Mouse (Mus musculus): Measurements from ENCODE around the gene Mlc1.
A peak's percentile ranks its signal among the peaks of the same experiment; 100 is the strongest.

The Mlc1 gene

DNA sequence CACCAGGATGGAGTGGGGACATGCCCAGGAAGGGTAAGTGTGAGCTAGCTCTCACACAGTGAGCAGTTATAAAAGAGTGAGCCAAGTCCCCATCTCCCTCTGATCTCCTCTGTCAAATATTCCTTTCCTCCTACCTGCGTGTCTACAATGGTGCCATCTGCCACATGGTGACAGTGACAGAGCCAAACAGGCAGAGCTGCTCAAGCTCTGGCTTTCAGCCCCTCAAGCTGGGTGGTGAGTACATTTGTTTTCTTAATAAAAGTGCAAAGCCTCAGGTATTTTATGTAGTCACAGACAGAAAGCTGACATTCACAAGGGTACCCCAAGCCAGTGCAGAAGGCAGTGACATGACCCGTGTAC lies 41.5 kb downstream of the Mlc1 start:
- DNase-seq (ENCODE audit: low read depth, low spot score): no peak

DNA sequence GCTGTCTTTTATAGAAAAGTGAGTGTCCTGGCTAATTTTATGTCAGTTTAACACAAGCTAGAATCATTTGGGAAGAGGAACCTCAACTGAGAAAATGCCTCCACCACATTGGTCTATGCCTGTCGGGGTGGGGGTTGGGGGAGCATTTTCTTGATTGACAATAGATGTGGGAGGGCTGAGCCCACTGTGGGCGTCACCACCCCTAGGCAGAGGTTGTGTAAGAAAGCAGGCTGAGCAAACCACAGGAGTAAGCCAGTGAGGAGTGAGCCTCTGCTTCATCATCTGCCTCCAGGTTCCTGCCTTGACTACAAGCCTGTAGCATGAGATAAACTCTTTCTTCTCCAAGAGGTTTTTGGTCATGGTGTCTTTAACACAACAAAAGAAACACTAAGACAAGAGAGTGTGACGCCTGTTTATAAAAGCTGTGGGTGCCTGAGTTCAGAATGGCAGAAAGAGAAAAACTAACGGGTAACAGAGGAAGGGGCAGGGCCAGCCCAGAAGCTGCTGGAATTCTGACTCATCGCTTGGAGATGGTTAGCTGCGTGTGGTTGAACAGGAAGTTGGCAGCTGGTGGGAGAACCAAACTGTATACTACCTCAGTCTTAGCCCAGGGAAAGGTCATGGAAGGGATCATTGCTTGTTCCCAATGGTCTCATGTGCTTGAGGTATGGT lies 42.1 kb downstream of the Mlc1 start:
- no peak for DNase-seq (ENCODE audit: low read depth, low spot score)

DNA sequence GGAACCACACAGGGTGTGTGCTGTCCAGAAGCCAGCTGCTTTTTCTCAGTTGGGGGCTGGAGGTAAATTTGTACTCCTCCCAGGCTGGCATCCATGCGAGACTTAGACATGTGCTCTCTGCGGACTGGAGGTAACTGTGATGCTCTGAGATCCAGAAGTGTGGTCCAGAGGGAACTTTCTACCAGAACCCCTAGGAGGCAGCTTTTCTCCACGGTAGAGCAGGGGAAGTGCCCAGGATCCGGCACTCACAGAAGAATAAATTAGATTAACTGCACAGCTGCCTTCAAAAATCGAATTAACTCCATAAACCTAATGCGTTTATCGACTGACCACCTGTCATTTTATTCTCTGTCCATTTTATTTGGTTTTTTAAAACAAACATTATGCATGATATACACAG lies 44.7 kb downstream of the Mlc1 start:
- DNase-seq (ENCODE audit: low read depth, low spot score): peak; percentile 24

DNA sequence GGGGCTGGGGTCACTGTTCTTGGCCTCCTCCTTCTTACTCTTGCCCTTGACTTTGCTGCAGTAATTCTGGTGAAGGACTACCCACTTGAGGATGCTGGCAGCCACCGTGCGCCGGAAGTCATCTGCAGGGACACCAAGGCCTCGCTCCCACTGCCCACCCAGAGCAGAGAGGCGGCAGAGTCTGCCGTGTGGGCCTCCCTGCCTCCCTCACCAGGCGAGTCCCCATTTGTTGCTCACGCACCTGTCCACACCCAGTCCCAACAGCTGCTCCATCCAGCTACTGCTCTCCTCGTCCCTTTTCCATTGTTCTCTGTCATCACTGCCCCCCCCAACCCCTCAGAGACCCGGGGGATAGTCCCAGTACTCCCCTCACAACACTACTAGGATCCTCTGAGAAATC lies 46.1 kb downstream of the Mlc1 start:
- no peak for DNase-seq (ENCODE audit: low read depth, low spot score)

DNA sequence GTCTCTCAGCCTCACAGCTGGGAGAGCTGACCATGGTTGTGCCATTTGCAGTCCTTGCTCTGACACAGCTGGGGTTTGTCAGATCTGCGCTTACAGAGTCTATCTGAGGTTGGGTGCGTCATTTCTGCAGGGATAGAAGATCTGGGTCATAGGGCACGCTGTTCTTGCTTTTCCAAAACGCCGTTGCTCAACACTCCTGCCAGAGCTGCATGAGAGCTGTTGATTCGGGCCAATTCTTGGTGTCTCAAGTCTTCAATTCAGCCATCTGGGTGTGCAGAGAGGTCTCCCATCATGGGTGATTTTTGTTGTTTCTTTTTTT lies 56.9 kb downstream of the Mlc1 start:
- no peak for DNase-seq (ENCODE audit: low read depth, low spot score)

DNA sequence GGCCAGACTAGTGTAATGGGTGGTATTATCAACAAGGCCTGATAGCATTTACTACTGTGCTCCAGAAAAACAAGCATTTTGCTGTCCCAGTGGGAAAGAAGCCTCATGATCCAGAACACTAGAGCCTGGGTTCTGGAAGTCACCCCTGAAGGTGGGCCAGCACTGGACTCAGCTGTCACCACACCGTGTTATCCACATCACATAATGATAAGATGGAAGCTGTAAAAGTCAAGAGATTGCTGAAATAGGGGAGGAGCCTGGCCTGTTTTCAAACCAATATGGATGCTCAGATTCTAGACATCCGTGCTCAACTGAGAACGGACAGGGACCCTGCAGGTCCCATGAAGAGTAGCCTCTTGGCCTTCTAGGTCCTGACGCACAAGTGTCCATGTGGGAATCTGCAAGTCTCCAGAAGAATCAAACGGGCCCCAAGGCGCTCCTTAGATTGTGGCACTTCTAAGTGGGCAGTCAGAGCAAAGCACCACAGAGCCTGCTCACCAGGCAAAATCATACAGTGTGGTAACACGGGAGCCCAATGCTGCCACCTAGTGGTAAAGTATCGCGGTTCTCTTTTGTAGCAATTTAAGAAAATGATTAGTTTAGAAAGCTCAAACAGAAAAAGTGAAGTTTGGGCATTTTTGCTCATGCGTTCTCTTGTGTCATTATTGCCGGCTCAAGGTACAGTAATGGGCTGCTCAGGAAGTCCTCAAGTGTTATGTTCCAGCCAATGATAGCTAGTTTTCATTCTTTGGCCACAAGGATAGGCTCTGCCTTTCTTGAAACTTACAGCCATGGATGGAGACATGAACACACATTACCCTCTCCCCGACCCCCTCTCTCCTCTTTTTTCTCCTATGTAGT lies 57.4 kb downstream of the Mlc1 start:
- peak; percentile 58 for DNase-seq (ENCODE audit: low read depth, low spot score)

DNA sequence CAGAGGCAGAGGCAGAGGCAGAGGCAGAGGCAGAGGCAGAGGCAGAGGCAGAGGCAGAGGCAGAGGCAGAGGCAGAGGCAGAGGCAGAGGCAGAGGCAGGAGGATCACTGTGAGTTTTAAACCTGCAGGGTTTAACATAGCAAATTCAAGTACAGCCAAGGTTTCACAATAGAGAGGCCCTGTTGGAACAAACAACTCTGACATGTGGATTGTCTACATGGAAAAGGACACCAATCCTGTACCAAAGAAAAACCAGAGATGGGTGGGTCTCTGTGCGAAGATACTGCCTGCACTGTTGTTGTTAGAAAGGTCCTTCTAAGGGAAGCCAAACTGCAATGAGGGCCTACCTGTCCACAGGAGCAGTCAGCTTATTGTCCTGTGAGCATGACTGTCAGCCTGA lies 58.7 kb downstream of the Mlc1 start:
- no peak for DNase-seq (ENCODE audit: low read depth, low spot score)

DNA sequence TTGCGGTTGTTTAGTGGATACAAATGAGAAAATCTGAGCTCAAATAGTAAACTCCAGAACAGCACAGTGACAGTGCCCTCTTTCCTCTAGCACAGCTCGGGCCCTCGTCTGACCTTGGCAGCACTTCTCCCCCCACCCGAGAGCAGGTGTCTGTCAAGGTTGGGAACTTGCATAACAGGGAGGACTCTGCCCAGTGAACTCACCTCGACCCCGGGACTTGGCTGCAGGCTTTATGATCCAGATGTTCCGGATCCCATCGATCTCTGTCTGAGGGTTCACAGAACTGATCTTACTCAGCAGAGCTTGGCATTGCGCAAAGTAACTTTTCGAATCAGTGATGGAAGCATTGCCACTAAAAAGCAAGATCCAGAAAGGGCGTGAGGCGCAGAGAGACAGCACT lies 59.5 kb downstream of the Mlc1 start:
- no peak for DNase-seq (ENCODE audit: low read depth, low spot score)

DNA sequence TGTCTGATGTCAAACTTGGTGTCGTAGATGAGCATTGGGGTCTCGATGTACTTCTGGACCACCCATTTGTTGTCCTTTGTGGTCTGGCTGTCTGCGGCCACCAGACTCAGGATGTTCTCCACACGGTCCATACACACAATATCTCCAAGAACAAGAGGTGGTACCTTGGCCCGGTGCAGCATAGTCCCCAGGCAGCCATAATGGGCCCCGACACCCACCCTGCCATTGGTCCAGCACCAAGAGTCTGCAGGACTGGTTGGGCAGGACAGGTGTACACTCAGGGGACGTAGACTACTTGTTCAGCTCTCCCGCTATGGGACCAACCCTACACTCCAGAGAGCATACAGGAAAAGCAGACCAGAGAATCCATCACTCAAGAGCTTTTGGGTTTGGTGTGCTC lies 61.7 kb downstream of the Mlc1 start:
- DNase-seq (ENCODE audit: low read depth, low spot score): no peak

DNA sequence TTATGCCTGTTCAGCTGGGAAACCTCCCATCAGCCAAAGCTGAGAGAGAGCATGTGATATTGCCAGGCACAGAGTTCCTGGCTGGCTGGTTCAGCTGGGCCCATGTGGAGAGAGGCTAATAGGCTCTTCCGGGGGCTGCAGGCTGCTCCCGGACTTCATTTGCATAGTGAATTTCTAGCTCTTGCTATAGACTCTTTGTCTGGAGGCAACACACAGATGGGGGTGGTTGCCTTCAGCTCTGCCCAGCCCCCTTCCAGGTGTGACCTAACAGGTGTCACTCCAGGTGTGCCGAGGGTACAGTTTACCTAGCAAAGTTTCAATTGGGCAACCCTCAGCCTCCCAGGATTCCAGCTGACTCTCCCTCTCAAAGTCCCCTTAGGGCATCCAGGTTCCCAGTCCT lies 62.4 kb downstream of the Mlc1 start:
- DNase-seq (ENCODE audit: low read depth, low spot score): no peak

DNA sequence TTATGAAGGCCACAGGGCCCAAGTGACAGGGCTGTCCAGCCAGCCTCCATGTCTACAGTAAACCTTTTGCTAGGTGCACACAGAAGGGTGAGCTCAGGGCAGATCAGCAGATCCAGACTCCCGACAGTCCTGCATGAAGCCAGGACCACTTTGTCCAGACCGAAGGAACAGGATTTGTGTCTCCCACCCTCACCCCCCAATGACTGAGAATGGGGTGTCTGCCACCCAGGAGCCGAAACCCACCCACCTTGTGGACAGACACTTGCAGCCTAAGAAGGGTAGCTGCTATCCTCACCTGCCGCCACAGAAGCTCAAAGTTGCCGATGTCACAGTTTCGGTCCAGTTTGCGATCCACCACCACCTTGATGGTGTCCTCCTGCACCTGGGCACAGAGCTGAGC lies 63.8 kb downstream of the Mlc1 start:
- no peak for DNase-seq (ENCODE audit: low read depth, low spot score)

DNA sequence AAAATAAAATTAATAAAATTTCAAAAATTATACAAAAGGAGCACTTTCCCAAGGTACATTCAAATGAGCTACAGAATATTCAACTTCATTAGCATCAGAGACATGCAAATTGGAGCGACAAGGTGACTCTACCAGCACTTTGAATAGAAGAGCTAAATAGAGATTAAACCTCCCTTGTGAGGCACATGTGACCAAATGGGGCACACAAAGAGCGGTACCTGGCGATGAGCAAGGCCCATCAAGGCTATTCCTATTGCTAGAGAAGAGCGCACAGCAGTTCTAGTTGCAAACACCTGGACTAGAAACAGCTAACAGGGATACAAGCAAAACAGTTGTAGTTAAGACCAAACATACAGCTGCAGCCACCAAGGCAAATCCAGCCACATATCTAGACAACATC lies 72.5 kb downstream of the Mlc1 start:
- no peak for DNase-seq (ENCODE audit: low read depth, low spot score)

Data from telencephalon, adult 2 months (tissue).